Mouse (Mus musculus): ENCODE data around the gene Nepn. TPM values are rescaled to one million over a fixed set of nuclear protein-coding genes. Genes with fewer than 3 reads are reported as not detected.

Nepn gene
- total and polyA plus RNA-seq, 2 experiments from 2014 or later, result not detected

DNA sequence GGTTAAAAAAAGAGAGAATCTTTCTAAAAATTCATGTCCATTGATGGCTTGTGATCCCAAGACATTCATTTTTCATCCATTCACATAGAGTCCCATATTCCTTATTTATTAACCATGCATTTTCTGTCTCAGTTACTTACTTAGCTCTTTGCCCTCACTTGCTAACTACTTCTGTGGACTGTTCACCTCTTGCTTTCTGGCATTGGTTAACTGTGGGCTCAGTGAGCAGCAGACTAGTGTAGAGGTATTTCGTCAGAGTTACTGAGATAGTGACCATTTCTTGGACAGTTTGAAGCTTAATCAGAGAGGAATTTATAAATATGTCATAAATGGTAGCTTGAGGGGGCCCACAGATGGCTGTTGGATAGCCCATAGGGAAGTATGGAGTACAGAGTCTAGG lies 42.2 kb downstream of the Nepn start:
- H3K4me1 ChIP-seq (ENCODE audit: insufficient read depth), result no peaks in the 10 kb centered on the region
- no peaks in the 10 kb centered on the region for H3K27me3 ChIP-seq (ENCODE audit: insufficient read depth, low read length)
- peaks cover 45% of the 10 kb centered on the region for H3K36me3 ChIP-seq (ENCODE audit: insufficient read depth)
- H3K9me3 ChIP-seq (ENCODE audit: low read length), result no peaks in the 10 kb centered on the region
- TF ChIP-seq CTCF (IDR thresholded peaks at IDR 0.05; ENCODE audit: low read depth), result no peak
- no peak for DNase-seq
- H3K4me2 ChIP-seq (ENCODE audit: low read depth), result no peak overlapping the region
- no peak overlapping the region for H3K27ac ChIP-seq (ENCODE audit: low read depth, low read length)
- H3K4me3 ChIP-seq (ENCODE audit: low read depth, low read length), result no peak overlapping the region
- no peak overlapping the region for H3K9ac ChIP-seq
- no peak for ATAC-seq
- 90% methylated on average over 1 of the region's 1 CpGs for WGBS

DNA sequence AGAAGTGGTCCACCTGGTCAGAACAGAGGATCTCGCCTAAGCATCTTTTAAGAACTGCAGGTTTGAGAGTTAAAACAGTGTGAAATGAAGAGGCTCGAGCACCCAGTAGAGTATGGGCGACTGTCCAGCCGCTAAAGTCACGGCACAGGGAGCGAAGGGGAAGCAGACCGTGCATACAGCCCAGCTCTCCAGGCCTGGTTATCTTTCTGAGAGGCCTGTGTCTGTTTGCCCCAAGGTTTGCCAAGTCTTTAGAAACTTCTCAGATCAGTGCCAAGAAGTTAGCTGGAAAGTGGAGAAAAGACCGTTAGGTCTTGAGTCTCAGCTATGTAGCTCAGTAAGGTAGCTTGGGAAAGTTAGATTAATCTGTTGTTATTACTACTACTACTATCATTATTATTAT lies 46.1 kb downstream of the Nepn start:
- Histone ChIP-seq H3K4me3 (ENCODE audit: low read depth, low read length) (no peak overlapping the region), H3K27me3 (ENCODE audit: insufficient read depth, low read length) (no peaks in the 10 kb centered on the region), H3K9me3 (ENCODE audit: low read length) (no peaks in the 10 kb centered on the region), H3K4me1 (ENCODE audit: insufficient read depth) (no peaks in the 10 kb centered on the region), H3K9ac (no peak overlapping the region), H3K27ac (ENCODE audit: low read depth, low read length) (no peak overlapping the region), H3K36me3 (ENCODE audit: insufficient read depth) (peaks cover 67% of the 10 kb centered on the region), H3K4me2 (ENCODE audit: low read depth) (no peak overlapping the region)
- no peak for TF ChIP-seq CTCF (IDR thresholded peaks at IDR 0.05; ENCODE audit: low read depth)
- ATAC-seq (no peak), DNase-seq (no peak)
- WGBS, result 82% methylated on average over 8 of the region's 8 CpGs

Other genes with a start within 250 kb of the Nepn start
- gene Ros1, start 193.7 kb upstream of the Nepn start, total RNA-seq (2014; rRNA removed), result not detected in 2 replicates
- not detected in 2 replicates for gene Ros1, start 193.7 kb upstream of the Nepn start, polyA plus RNA-seq (2015; fragmentation: Nextera tagmentation; extraction: Ambion mirVana)
- 8.8 and 11.3 TPM in 2 replicates for gene Dcbld1, start 155.4 kb upstream of the Nepn start, total RNA-seq (2014; rRNA removed)
- 15.8 and 19.1 TPM in 2 replicates for gene Dcbld1, start 155.4 kb upstream of the Nepn start, polyA plus RNA-seq (2015; fragmentation: Nextera tagmentation; extraction: Ambion mirVana)
- not detected in 2 replicates for gene Gm26741, start 30.2 kb upstream of the Nepn start, total RNA-seq (2014; rRNA removed)
- not detected in 2 replicates for gene Gm26741, start 30.2 kb upstream of the Nepn start, polyA plus RNA-seq (2015; fragmentation: Nextera tagmentation; extraction: Ambion mirVana)
- 18.5 and 22.8 TPM in 2 replicates for gene Gopc, start 6.8 kb upstream of the Nepn start, total RNA-seq (2014; rRNA removed)
- 16.6 and 22.9 TPM in 2 replicates for gene Gopc, start 6.8 kb upstream of the Nepn start, polyA plus RNA-seq (2015; fragmentation: Nextera tagmentation; extraction: Ambion mirVana)
- gene Nus1, start 28.6 kb downstream of the Nepn start, total RNA-seq (2014; rRNA removed), result 21.2 and 31.8 TPM in 2 replicates
- 11.5 and 19.1 TPM in 2 replicates for gene Nus1, start 28.6 kb downstream of the Nepn start, polyA plus RNA-seq (2015; fragmentation: Nextera tagmentation; extraction: Ambion mirVana)